Mouse (Mus musculus): ENCODE results near the gene Igsf21. TPM values are rescaled to one million over a fixed set of nuclear protein-coding genes. Genes with fewer than 3 reads are reported as not detected.

Gene Igsf21
- polyA plus RNA-seq, 1 experiment: 36.1 TPM

- peak; percentile 68 for DNase-seq (ENCODE audit: low read depth)
These were observed 208.7 kb downstream of the Igsf21 start for GRCm38 (mm10) chr4:140037784-140038387.

GRCm38 (mm10) chr4:140035232-140035631, 211.4 kb downstream of the Igsf21 start:
- TF ChIP-seq POLR2A (IDR thresholded peaks at IDR 0.05; ENCODE audit: borderline replicate concordance, extremely low read depth, insufficient read depth, insufficient read length, poor library complexity, severe bottlenecking): no peak
- TF ChIP-seq CTCF (IDR thresholded peaks at IDR 0.05; ENCODE audit: borderline replicate concordance, extremely low read depth, insufficient read depth, insufficient read length): no peak
- no peak for DNase-seq (ENCODE audit: low read depth)

More at GRCm38 (mm10) chr4:140037784-140038387, 208.7 kb downstream of the Igsf21 start:
- TF ChIP-seq CTCF (IDR thresholded peaks at IDR 0.05; ENCODE audit: borderline replicate concordance, extremely low read depth, insufficient read depth, insufficient read length) (no peak), POLR2A (IDR thresholded peaks at IDR 0.05; ENCODE audit: borderline replicate concordance, extremely low read depth, insufficient read depth, insufficient read length, poor library complexity, severe bottlenecking) (no peak)

- TF ChIP-seq CTCF (IDR thresholded peaks at IDR 0.05; ENCODE audit: borderline replicate concordance, extremely low read depth, insufficient read depth, insufficient read length) (peak; percentile 87), POLR2A (IDR thresholded peaks at IDR 0.05; ENCODE audit: borderline replicate concordance, extremely low read depth, insufficient read depth, insufficient read length, poor library complexity, severe bottlenecking) (no peak)
These were observed 213.2 kb downstream of the Igsf21 start for GRCm38 (mm10) chr4:140033394-140033793.

GRCm38 (mm10) chr4:140030415-140030814, 216.2 kb downstream of the Igsf21 start:
- TF ChIP-seq CTCF (IDR thresholded peaks at IDR 0.05; ENCODE audit: borderline replicate concordance, extremely low read depth, insufficient read depth, insufficient read length) (peak; percentile 81), POLR2A (IDR thresholded peaks at IDR 0.05; ENCODE audit: borderline replicate concordance, extremely low read depth, insufficient read depth, insufficient read length, poor library complexity, severe bottlenecking) (no peak)
- peak; percentile 78 for DNase-seq (ENCODE audit: low read depth)

More at GRCm38 (mm10) chr4:140033394-140033793, 213.2 kb downstream of the Igsf21 start:
- DNase-seq (ENCODE audit: low read depth): no peak

- peak; percentile 89 for DNase-seq (ENCODE audit: low read depth)
- TF ChIP-seq POLR2A (IDR thresholded peaks at IDR 0.05; ENCODE audit: borderline replicate concordance, extremely low read depth, insufficient read depth, insufficient read length, poor library complexity, severe bottlenecking) (no peak), CTCF (IDR thresholded peaks at IDR 0.05; ENCODE audit: borderline replicate concordance, extremely low read depth, insufficient read depth, insufficient read length) (no peak)
These were observed 216.6 kb downstream of the Igsf21 start for GRCm38 (mm10) chr4:140030040-140030386.

- TF ChIP-seq POLR2A (IDR thresholded peaks at IDR 0.05; ENCODE audit: borderline replicate concordance, extremely low read depth, insufficient read depth, insufficient read length, poor library complexity, severe bottlenecking) (no peak), CTCF (IDR thresholded peaks at IDR 0.05; ENCODE audit: borderline replicate concordance, extremely low read depth, insufficient read depth, insufficient read length) (no peak)
- DNase-seq (ENCODE audit: low read depth): peak; percentile 83
These were observed 217.1 kb downstream of the Igsf21 start for GRCm38 (mm10) chr4:140029324-140030039.

GRCm38 (mm10) chr4:140023833-140024232, 222.8 kb downstream of the Igsf21 start:
- DNase-seq (ENCODE audit: low read depth): peak; percentile 37
- no peak for TF ChIP-seq CTCF (IDR thresholded peaks at IDR 0.05; ENCODE audit: borderline replicate concordance, extremely low read depth, insufficient read depth, insufficient read length)
- TF ChIP-seq POLR2A (IDR thresholded peaks at IDR 0.05; ENCODE audit: borderline replicate concordance, extremely low read depth, insufficient read depth, insufficient read length, poor library complexity, severe bottlenecking): no peak

- no peak for DNase-seq (ENCODE audit: low read depth)
- TF ChIP-seq CTCF (IDR thresholded peaks at IDR 0.05; ENCODE audit: borderline replicate concordance, extremely low read depth, insufficient read depth, insufficient read length) (no peak), POLR2A (IDR thresholded peaks at IDR 0.05; ENCODE audit: borderline replicate concordance, extremely low read depth, insufficient read depth, insufficient read length, poor library complexity, severe bottlenecking) (no peak)
These were observed 230.7 kb downstream of the Igsf21 start for GRCm38 (mm10) chr4:140015916-140016315.

- DNase-seq (ENCODE audit: low read depth): peak; percentile 85
- TF ChIP-seq POLR2A (IDR thresholded peaks at IDR 0.05; ENCODE audit: borderline replicate concordance, extremely low read depth, insufficient read depth, insufficient read length, poor library complexity, severe bottlenecking): no peak
- TF ChIP-seq CTCF (IDR thresholded peaks at IDR 0.05; ENCODE audit: borderline replicate concordance, extremely low read depth, insufficient read depth, insufficient read length): peak; percentile 62
These were observed 235.7 kb downstream of the Igsf21 start for GRCm38 (mm10) chr4:140010728-140011470.

- DNase-seq (ENCODE audit: low read depth): peak; percentile 41
- TF ChIP-seq CTCF (IDR thresholded peaks at IDR 0.05; ENCODE audit: borderline replicate concordance, extremely low read depth, insufficient read depth, insufficient read length) (no peak), POLR2A (IDR thresholded peaks at IDR 0.05; ENCODE audit: borderline replicate concordance, extremely low read depth, insufficient read depth, insufficient read length, poor library complexity, severe bottlenecking) (no peak)
These were observed 241.7 kb downstream of the Igsf21 start for GRCm38 (mm10) chr4:140004932-140005331.

- peak; percentile 60 for DNase-seq (ENCODE audit: low read depth)
- no peak for TF ChIP-seq CTCF (IDR thresholded peaks at IDR 0.05; ENCODE audit: borderline replicate concordance, extremely low read depth, insufficient read depth, insufficient read length)
These were observed 242.4 kb downstream of the Igsf21 start for GRCm38 (mm10) chr4:140004170-140004569.
